In the genomic region with DNA sequence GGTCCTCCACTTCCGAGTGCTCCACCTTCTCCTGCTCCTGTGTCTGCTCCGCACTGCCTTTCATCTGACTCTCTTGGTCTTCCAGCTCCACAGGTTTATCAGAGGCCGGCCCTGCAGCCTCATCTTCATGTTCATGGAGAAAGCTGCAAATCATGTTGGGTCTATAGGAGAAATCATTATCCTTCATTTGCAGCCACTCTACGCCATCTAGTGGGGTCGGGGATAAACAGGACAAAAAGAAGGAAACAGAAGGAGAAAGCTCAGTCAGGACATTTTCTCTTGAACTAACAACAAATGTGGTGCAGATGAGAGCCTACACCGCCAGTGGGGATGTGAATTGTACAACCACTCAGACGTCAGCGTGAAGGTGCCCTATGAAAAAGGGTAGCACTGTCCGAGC, we compare ENCODE assay signal across 13 mouse cellular contexts. TPM values are rescaled to one million over a fixed set of nuclear protein-coding genes. Genes with fewer than 3 reads are reported as not detected.
DNase-seq lines count a peak whose midpoint lies in the region; ATAC-seq and TF ChIP-seq lines count a peak whose summit lies in the region.
"Had no signal": no experiment of that assay in that cellular context is flagged by ENCODE, and none has a peak within 500 bp of the region (broad histone marks: within the 10 kb centered on the region; RNA-seq: fewer than 3 reads in every experiment).

No protein-coding gene starts in this region.

- no peak overlapping the region for H3K27ac ChIP-seq in heart, postnatal 0 days (ENCODE audit: low read depth)
- H3K27ac ChIP-seq in heart, embryonic 10.5 days = no peak overlapping the region
- H3K27ac ChIP-seq in lung, postnatal 0 days (ENCODE audit: low read length) = no peak overlapping the region
- no peak overlapping the region for H3K27ac ChIP-seq in stomach, postnatal 0 days (replicated peaks)
- H3K27ac ChIP-seq: hindbrain, embryonic 10.5 days had no signal

- H3K4me2 ChIP-seq in heart, postnatal 0 days (ENCODE audit: low read depth, low read length) = no peak overlapping the region
- H3K4me2 ChIP-seq in lung, postnatal 0 days (replicated peaks; ENCODE audit: low read depth, low read length) = no peak overlapping the region
- no peak overlapping the region for H3K4me2 ChIP-seq in stomach, postnatal 0 days (replicated peaks; ENCODE audit: low read depth)

- WGBS in heart, postnatal 0 days = 87% methylated on average over 9 of the region's 9 CpGs
- 87% methylated on average over 9 of the region's 9 CpGs for WGBS in heart, embryonic 10.5 days
- WGBS in lung, postnatal 0 days = 89% methylated on average over 9 of the region's 9 CpGs
- WGBS in stomach, postnatal 0 days = 83% methylated on average over 9 of the region's 9 CpGs

- no peak overlapping the region for H3K9ac ChIP-seq in heart, postnatal 0 days (replicated peaks; ENCODE audit: low read depth, low read length)
- no peak overlapping the region for H3K9ac ChIP-seq in lung, postnatal 0 days (replicated peaks; ENCODE audit: low read depth)
- H3K9ac ChIP-seq in stomach, postnatal 0 days (ENCODE audit: low read length) = no peak overlapping the region

- H3K9me3 ChIP-seq in heart, postnatal 0 days (replicated peaks; ENCODE audit: control insufficient read depth, low read length) = no peaks in the 10 kb centered on the region
- no peaks in the 10 kb centered on the region for H3K9me3 ChIP-seq in heart, embryonic 10.5 days
- no peaks in the 10 kb centered on the region for H3K9me3 ChIP-seq in lung, postnatal 0 days (ENCODE audit: low read length)
- H3K9me3 ChIP-seq in stomach, postnatal 0 days (ENCODE audit: control insufficient read depth, low read length) = no peaks in the 10 kb centered on the region
- H3K9me3 ChIP-seq: hindbrain, embryonic 10.5 days had no signal

- peaks cover 9% of the 10 kb centered on the region; the same call in 1 of the 2 replicates for H3K4me1 ChIP-seq in heart, postnatal 0 days (ENCODE audit: control insufficient read depth, insufficient read depth)
- 0 out of 2 replicates have a peak, but pooled peaks cover 3% of the 10 kb centered on the region for H3K4me1 ChIP-seq in heart, embryonic 10.5 days
- peaks cover 4% of the 10 kb centered on the region; the same call in 1 of the 2 replicates for H3K4me1 ChIP-seq in lung, postnatal 0 days (ENCODE audit: insufficient read depth, low read depth, low read length)
- 0 out of 2 replicates have a peak, but pooled peaks cover 2% of the 10 kb centered on the region for H3K4me1 ChIP-seq in stomach, postnatal 0 days (replicated peaks; ENCODE audit: control insufficient read depth, insufficient read depth)

- H3K36me3 ChIP-seq in heart, postnatal 0 days (replicated peaks; ENCODE audit: control insufficient read depth, insufficient read depth, low read length) = peaks cover 45% of the 10 kb centered on the region
- H3K36me3 ChIP-seq in heart, embryonic 10.5 days = peaks cover 68% of the 10 kb centered on the region
- H3K36me3 ChIP-seq in lung, postnatal 0 days (ENCODE audit: insufficient read depth, low read length) = peaks cover 8% of the 10 kb centered on the region; the same call in 1 of the 2 replicates
- H3K36me3 ChIP-seq in stomach, postnatal 0 days (ENCODE audit: control insufficient read depth, insufficient read depth, low read length) = peaks cover 14% of the 10 kb centered on the region; the same call in 1 of the 2 replicates

- no peak for ATAC-seq in heart, postnatal 0 days (ENCODE audit: insufficient read depth, low read depth)
- no peak for ATAC-seq in lung, postnatal 0 days
- ATAC-seq in stomach, postnatal 0 days (ENCODE audit: low FRiP score, low TSS enrichment) = no peak

- DNase-seq in heart, postnatal 0 days (ENCODE audit: low spot score) = no peak
- no peak for DNase-seq in heart, embryonic 10.5 days (ENCODE audit: low spot score)
- DNase-seq in lung, postnatal 0 days (ENCODE audit: low spot score) = peak; percentile 15
- DNase-seq in lung, postnatal 36 days = no peak
- DNase-seq in ES-CJ7 (ENCODE audit: low read depth, low spot score) = peak; percentile 27
- DNase-seq in stomach, postnatal 0 days (ENCODE audit: low spot score) = no peak
- no peak for DNase-seq in urinary bladder, postnatal 4 days (ENCODE audit: low spot score in 2 of 2)
- no peak for DNase-seq in heart, adult 18-20 months
- DNase-seq: cerebellum, postnatal 25 days; kidney, adult 8-10 months; layer of hippocampus, adult 9-11 months had no signal

- TF ChIP-seq EP300 in heart, postnatal 0 days (IDR thresholded peaks at IDR 0.05; ENCODE audit: low read depth) = no peak
- no peak for TF ChIP-seq EP300 in lung, postnatal 0 days (IDR thresholded peaks at IDR 0.05)
- TF ChIP-seq EP300 in stomach, postnatal 0 days (optimal IDR thresholded peaks at IDR 0.05) = no peak

- H3K4me3 ChIP-seq in heart, postnatal 0 days (ENCODE audit: low read depth, low read length) = no peak overlapping the region
- H3K4me3 ChIP-seq in heart, embryonic 10.5 days = no peak overlapping the region
- no peak overlapping the region for H3K4me3 ChIP-seq in lung, postnatal 0 days (ENCODE audit: low read depth, low read length)
- no peak overlapping the region for H3K4me3 ChIP-seq in stomach, postnatal 0 days (ENCODE audit: low read depth, low read length)
- H3K4me3 ChIP-seq: hindbrain, embryonic 10.5 days; myocyte had no signal

- TF ChIP-seq CTCF in heart, postnatal 0 days (IDR thresholded peaks at IDR 0.05; ENCODE audit: low read depth) = peak; percentile 31
- TF ChIP-seq CTCF in lung, postnatal 0 days (IDR thresholded peaks at IDR 0.05) = peak; percentile 36
- peak; percentile 65 for TF ChIP-seq CTCF in stomach, postnatal 0 days (IDR thresholded peaks at IDR 0.05; ENCODE audit: low read depth)

- no peaks in the 10 kb centered on the region for H3K27me3 ChIP-seq in heart, postnatal 0 days (ENCODE audit: control insufficient read depth, insufficient read depth, low read length)
- no peaks in the 10 kb centered on the region for H3K27me3 ChIP-seq in heart, embryonic 10.5 days (ENCODE audit: insufficient read depth, poor library complexity, severe bottlenecking)
- no peaks in the 10 kb centered on the region for H3K27me3 ChIP-seq in lung, postnatal 0 days (replicated peaks; ENCODE audit: insufficient read depth, low read length)
- H3K27me3 ChIP-seq in stomach, postnatal 0 days (ENCODE audit: control insufficient read depth, insufficient read depth, low read length) = no peaks in the 10 kb centered on the region

RNA-seq across cellular contexts. Expression of a gene that starts 2.8 kb away (rescaled TPM):
- 10.0 and 12.8 TPM in 2 replicates for total RNA-seq in heart, postnatal 0 days (2014; rRNA removed; ENCODE audit: low replicate concordance)
- 30.0 and 30.8 TPM in 2 replicates for polyA plus RNA-seq in heart, postnatal 0 days (2015; fragmentation: Nextera tagmentation; extraction: Ambion mirVana)
- polyA plus RNA-seq in heart, embryonic 10.5 days (2016; fragmentation: Nextera tagmentation; extraction: Ambion mirVana) = 58.5 and 82.1 TPM in 2 replicates
- polyA plus RNA-seq in lung, postnatal 0 days (2015; fragmentation: Nextera tagmentation; extraction: Ambion mirVana) = 19.0 and 20.4 TPM in 2 replicates
- 31.5 and 33.6 TPM in 2 replicates for polyA plus RNA-seq in stomach, postnatal 0 days (2015; fragmentation: Nextera tagmentation; extraction: Ambion mirVana)
- total RNA-seq in heart, adult 18-20 months (2021) = 10 to 100 TPM; 13.3 to 14.7 TPM

RNA-seq across cellular contexts. Expression of a gene that starts 8.3 kb away (rescaled TPM):
- total RNA-seq in heart, postnatal 0 days (2014; rRNA removed; ENCODE audit: low replicate concordance) = 25.7 and 55.0 TPM in 2 replicates
- 66.1 and 71.3 TPM in 2 replicates for polyA plus RNA-seq in heart, postnatal 0 days (2015; fragmentation: Nextera tagmentation; extraction: Ambion mirVana)
- polyA plus RNA-seq in heart, embryonic 10.5 days (2016; fragmentation: Nextera tagmentation; extraction: Ambion mirVana) = 100 and 126 TPM in 2 replicates
- polyA plus RNA-seq in lung, postnatal 0 days (2015; fragmentation: Nextera tagmentation; extraction: Ambion mirVana) = 35.2 and 40.0 TPM in 2 replicates
- polyA plus RNA-seq in stomach, postnatal 0 days (2015; fragmentation: Nextera tagmentation; extraction: Ambion mirVana) = 54.6 and 54.9 TPM in 2 replicates
- total RNA-seq in heart, adult 18-20 months (2021) = 10 to 100 TPM; 19.9 to 28.8 TPM

RNA-seq across cellular contexts. Expression of a gene that starts 52.4 kb away (rescaled TPM):
- 38.9 and 48.5 TPM in 2 replicates for total RNA-seq in heart, postnatal 0 days (2014; rRNA removed; ENCODE audit: low replicate concordance)
- 23.1 and 25.8 TPM in 2 replicates for polyA plus RNA-seq in heart, postnatal 0 days (2015; fragmentation: Nextera tagmentation; extraction: Ambion mirVana)
- 55.2 and 59.1 TPM in 2 replicates for polyA plus RNA-seq in heart, embryonic 10.5 days (2016; fragmentation: Nextera tagmentation; extraction: Ambion mirVana)
- polyA plus RNA-seq in lung, postnatal 0 days (2015; fragmentation: Nextera tagmentation; extraction: Ambion mirVana) = 25.5 and 27.3 TPM in 2 replicates
- 46.9 and 48.0 TPM in 2 replicates for polyA plus RNA-seq in stomach, postnatal 0 days (2015; fragmentation: Nextera tagmentation; extraction: Ambion mirVana)
- 100 to 1,000 TPM in 1 of 2 experiments, 10 to 100 TPM in 1; 97.9 to 132 TPM for total RNA-seq in heart, adult 18-20 months (2021)

Comparison
In these comparisons a context has a peak if more than half of its experiments do, and no peak if none do; other contexts are left out.
1. DNase-seq: peak in lung, postnatal 0 days (single experiment) and ES-CJ7 (single experiment); none in heart, postnatal 0 days (single experiment), heart, embryonic 10.5 days (single experiment), lung, postnatal 36 days (single experiment), stomach, postnatal 0 days (single experiment), urinary bladder, postnatal 4 days (0 of 2) and heart, adult 18-20 months (0 of 2).
2. Peak in every context shown above with its lines, with median percentiles within 50 percentile points of each other: CTCF ChIP-seq.